Mouse (Mus musculus): ENCODE results near the gene Tcp11. TPM values are rescaled to one million over a fixed set of nuclear protein-coding genes. Genes with fewer than 3 reads are reported as not detected.

The Tcp11 gene
- polyA plus RNA-seq, 1 experiment = 2.8 TPM

DNA sequence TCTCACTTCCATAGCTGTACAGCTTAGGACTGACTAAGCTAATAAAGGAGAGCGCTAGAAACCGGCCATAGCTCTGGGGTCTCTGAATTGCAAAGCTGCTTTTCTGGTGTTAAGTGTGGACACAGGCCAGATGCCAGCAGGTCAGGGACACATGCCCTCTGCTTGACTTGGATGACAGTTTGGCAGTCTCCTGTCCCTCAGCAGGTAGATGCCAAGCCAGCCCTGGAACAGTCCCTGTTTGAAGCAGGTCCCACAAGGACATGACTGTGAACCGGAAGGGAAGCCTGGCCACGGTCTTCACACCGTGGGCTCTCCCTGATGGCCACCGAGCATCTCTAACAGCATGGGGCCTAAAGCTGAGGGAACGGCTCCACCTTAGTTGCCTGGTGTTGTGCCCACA lies 17.7 kb downstream of the Tcp11 start:
- DNase-seq (ENCODE audit: low read depth) = no peak
- no peak for TF ChIP-seq POLR2A (IDR thresholded peaks at IDR 0.05; ENCODE audit: borderline replicate concordance, extremely low read depth, insufficient read depth, insufficient read length, poor library complexity, severe bottlenecking)
- no peak for TF ChIP-seq CTCF (IDR thresholded peaks at IDR 0.05; ENCODE audit: borderline replicate concordance, extremely low read depth, insufficient read depth, insufficient read length)

DNA sequence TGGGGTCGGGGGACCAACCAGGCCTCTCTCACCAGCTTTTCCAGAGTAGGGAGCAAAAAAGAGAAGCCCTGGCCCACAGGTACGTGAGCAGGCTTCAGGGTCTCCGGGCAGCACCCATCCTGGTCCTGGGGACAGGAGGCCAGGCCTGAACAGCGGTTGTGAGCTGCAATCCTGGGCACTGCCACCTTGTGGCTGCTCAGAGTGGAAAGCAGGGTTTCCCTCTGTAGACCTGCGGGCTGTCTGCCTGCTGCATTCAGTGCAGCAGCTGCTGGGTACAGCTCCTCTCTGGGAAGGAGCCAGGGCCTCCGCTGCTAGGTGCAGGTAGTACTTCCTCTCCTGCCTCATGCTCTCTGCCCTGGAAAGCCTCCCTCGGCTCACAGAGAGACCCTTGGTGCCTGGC lies 19.0 kb downstream of the Tcp11 start:
- TF ChIP-seq POLR2A (IDR thresholded peaks at IDR 0.05; ENCODE audit: borderline replicate concordance, extremely low read depth, insufficient read depth, insufficient read length, poor library complexity, severe bottlenecking) = no peak
- TF ChIP-seq CTCF (IDR thresholded peaks at IDR 0.05; ENCODE audit: borderline replicate concordance, extremely low read depth, insufficient read depth, insufficient read length) = peak; percentile 76
- DNase-seq (ENCODE audit: low read depth) = peak; percentile 64

DNA sequence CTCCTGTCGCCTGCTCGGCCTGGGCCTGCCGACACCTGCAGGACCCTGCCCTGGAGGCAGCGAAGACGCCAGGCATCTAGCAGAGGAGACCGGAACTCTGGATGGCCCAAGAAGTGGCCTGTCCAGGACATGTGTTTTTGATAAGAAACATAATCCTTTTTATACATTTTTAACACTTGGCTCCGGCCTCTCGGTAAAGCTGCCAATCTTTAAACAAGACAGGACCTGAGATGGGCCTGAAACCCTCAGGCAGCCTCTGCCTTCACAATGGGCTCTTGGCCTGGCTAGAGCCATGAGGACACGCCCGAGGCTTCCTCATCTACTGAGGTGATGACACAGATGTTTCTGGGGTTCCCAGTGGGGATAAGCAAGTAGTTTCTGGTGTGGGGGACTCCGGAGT lies 19.8 kb downstream of the Tcp11 start:
- DNase-seq (ENCODE audit: low read depth) = no peak
- TF ChIP-seq POLR2A (IDR thresholded peaks at IDR 0.05; ENCODE audit: borderline replicate concordance, extremely low read depth, insufficient read depth, insufficient read length, poor library complexity, severe bottlenecking) (no peak), CTCF (IDR thresholded peaks at IDR 0.05; ENCODE audit: borderline replicate concordance, extremely low read depth, insufficient read depth, insufficient read length) (no peak)

DNA sequence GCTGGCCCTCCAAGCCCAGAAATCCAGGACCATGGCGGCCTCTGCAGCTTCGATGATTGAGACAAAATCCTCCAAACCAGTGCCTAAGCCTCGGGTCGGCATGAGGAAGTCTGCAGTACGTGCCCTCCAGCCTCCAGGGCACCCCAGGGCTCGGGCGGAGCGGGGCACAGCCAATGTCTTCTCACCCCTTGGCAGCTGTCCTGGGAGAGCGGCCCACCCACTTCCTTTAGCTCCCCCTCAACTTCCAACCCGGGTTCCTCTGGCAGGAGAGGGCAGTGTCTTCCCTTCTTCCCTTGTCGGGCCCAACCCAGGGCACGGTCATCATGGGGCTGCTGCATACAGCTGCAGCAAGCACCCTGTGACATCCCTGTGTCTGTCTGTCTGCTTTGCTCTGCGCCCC lies 22.1 kb downstream of the Tcp11 start:
- no peak for DNase-seq (ENCODE audit: low read depth)
- TF ChIP-seq POLR2A (IDR thresholded peaks at IDR 0.05; ENCODE audit: borderline replicate concordance, extremely low read depth, insufficient read depth, insufficient read length, poor library complexity, severe bottlenecking) (no peak), CTCF (IDR thresholded peaks at IDR 0.05; ENCODE audit: borderline replicate concordance, extremely low read depth, insufficient read depth, insufficient read length) (no peak)

DNA sequence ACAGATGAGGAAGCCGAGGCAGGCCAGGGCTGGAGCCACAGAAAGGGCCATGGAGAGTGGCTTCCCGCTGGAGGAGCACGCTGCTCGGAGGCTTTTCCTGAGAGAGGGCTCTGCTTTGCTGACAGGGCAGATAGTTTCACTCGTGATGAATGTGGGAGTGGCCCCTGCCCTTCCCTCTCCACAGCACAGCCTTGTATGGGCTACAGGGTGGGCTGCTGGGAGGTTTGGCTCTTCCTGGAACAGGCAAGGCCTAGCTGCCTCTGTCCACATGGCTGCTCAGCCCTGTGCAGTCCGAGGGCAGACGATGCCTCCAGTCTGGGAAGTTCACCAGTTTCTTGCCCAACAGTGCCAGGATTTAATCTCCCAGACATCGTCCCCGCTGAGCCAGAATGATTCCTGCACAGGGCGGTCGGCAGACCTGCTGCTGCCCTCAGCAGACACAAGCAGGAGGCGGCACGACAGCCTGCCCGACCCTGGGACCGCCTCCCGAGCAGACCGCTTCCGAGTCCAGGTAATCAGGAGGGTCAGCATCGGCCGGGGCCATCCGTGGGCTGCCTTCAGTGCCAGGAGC lies 28.1 kb downstream of the Tcp11 start:
- DNase-seq (ENCODE audit: low read depth) = no peak
- TF ChIP-seq POLR2A (IDR thresholded peaks at IDR 0.05; ENCODE audit: borderline replicate concordance, extremely low read depth, insufficient read depth, insufficient read length, poor library complexity, severe bottlenecking) = no peak
- TF ChIP-seq CTCF (IDR thresholded peaks at IDR 0.05; ENCODE audit: borderline replicate concordance, extremely low read depth, insufficient read depth, insufficient read length) = no peak

DNA sequence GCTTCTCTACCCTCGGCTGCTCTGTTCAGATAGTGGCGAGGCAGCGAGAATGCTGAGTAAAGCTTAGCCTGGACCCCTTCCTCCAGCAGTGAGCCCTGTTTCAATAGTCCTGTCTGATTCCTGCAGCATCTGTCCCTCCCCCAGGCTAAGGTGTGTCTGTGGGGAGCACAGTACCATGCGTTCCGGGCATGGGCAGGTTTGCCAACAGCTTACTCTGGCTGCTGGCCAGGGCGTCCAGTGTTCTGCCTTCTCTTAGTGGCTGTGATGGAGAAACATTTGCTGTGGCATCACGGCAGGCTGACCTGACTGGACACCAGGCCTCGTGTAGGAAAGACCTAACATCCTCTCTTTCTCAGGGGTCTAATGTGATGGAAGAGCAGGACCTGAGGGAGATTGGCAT lies 30.2 kb downstream of the Tcp11 start:
- TF ChIP-seq POLR2A (IDR thresholded peaks at IDR 0.05; ENCODE audit: borderline replicate concordance, extremely low read depth, insufficient read depth, insufficient read length, poor library complexity, severe bottlenecking) (no peak), CTCF (IDR thresholded peaks at IDR 0.05; ENCODE audit: borderline replicate concordance, extremely low read depth, insufficient read depth, insufficient read length) (no peak)
- DNase-seq (ENCODE audit: low read depth) = no peak

DNA sequence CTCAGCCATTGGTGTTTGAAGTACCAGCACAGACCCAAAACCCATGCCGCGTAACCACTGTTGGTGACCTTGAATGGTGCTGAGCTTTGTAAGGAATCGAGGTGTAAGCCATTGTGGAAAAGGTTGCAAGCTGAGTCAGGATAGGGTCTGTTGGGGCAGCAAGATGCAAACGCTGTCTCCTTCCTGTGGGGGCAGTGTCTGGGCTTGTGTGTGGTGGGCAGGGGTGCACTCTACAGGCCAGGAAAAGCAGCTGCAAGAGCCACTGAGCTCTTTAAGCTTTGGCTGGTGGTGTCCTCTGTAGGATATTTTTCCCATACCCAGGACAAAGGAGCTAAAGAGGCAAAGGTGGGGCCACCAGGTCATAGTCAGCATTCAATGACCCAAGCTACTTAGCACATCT lies 32.0 kb downstream of the Tcp11 start:
- no peak for TF ChIP-seq POLR2A (IDR thresholded peaks at IDR 0.05; ENCODE audit: borderline replicate concordance, extremely low read depth, insufficient read depth, insufficient read length, poor library complexity, severe bottlenecking)
- TF ChIP-seq CTCF (IDR thresholded peaks at IDR 0.05; ENCODE audit: borderline replicate concordance, extremely low read depth, insufficient read depth, insufficient read length) = peak; percentile 94
- peak; percentile 83 for DNase-seq (ENCODE audit: low read depth)

DNA sequence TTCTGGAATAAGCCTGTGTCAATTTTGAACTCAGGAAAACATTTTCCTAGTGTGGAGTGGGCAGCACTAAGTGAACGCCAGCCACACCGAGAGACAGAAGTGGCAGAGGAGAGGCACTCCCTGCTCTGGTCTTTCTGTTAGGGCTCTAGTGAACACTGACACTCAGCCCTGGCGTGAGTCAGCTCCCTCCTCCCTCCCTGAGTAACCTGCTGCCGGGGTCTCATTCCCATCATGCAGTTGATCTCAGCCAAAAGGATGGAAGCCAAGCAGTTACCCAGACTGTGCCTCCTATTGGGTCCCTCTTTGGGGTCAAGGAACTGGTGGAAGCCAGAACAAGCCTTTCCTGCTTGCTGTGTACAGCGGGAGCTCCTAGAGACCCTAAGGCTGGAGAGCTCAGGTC lies 32.9 kb downstream of the Tcp11 start:
- TF ChIP-seq CTCF (IDR thresholded peaks at IDR 0.05; ENCODE audit: borderline replicate concordance, extremely low read depth, insufficient read depth, insufficient read length) (no peak), POLR2A (IDR thresholded peaks at IDR 0.05; ENCODE audit: borderline replicate concordance, extremely low read depth, insufficient read depth, insufficient read length, poor library complexity, severe bottlenecking) (no peak)
- DNase-seq (ENCODE audit: low read depth) = no peak

DNA sequence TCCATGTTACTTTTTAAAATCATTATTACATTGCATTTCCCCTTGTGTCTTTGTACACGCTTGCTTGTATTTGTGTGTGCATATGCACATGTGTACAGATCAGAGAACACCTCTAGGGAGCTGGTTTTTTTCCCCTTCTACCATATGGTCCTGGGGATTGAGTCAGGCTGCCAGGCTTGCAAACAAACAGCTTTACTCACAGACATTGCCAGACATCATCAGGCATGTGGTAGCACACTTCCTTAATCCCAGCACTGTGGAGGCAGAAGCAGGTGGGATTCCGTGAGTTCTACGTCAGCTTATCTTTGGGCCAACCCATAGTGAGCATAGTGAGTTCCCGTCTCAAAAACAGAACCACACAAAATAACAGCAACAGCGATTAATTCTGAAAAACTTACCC lies 33.4 kb downstream of the Tcp11 start:
- TF ChIP-seq CTCF (IDR thresholded peaks at IDR 0.05; ENCODE audit: borderline replicate concordance, extremely low read depth, insufficient read depth, insufficient read length) (no peak), POLR2A (IDR thresholded peaks at IDR 0.05; ENCODE audit: borderline replicate concordance, extremely low read depth, insufficient read depth, insufficient read length, poor library complexity, severe bottlenecking) (no peak)
- peak; percentile 54 for DNase-seq (ENCODE audit: low read depth)

DNA sequence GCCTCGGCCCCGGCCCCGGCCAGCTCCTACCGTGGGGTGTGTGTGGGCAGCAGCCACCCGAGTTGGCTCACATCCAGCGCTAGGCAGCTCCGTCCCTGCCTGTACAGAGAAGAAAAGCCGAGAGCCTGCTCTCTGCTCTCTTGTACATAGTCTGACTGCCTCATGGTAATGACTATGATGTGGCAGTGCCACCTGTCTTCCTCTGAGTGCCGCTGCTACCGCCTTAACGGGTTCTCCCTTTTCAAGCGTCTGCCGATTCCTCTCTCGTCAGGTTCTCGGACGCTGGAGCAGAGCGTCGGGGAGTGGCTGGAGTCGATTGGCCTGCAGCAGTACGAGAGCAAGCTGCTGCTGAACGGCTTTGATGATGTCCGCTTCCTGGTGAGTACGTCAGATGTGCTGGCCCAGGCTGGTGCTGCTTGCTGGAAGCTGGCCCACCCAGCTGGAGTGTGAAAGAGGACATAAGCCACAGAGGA lies 38.1 kb downstream of the Tcp11 start:
- TF ChIP-seq CTCF (IDR thresholded peaks at IDR 0.05; ENCODE audit: borderline replicate concordance, extremely low read depth, insufficient read depth, insufficient read length) = peak; percentile 55; the same call in 1 of the 2 replicates
- TF ChIP-seq POLR2A (IDR thresholded peaks at IDR 0.05; ENCODE audit: borderline replicate concordance, extremely low read depth, insufficient read depth, insufficient read length, poor library complexity, severe bottlenecking) = no peak

DNA sequence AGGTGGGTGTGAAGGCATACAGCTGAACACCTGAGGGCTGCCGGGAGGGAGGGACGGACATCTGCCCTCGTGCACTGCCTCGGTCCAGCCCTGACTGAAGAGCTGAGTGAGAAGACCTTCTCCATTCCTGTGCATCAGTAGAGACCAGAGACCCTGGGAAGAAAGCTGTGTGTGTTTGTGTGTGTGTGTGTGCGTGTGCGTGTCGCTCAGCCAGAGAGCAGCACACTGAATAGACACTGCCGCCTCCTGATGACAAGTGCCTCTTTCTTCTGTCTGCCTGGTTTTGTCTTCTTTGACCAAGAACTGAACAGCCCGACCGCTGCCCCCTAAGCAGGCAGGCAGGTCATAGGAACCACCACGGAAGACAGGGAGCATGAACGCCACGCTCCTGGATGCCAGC lies 39.1 kb downstream of the Tcp11 start:
- DNase-seq (ENCODE audit: low read depth) = peak; percentile 64
- TF ChIP-seq POLR2A (IDR thresholded peaks at IDR 0.05; ENCODE audit: borderline replicate concordance, extremely low read depth, insufficient read depth, insufficient read length, poor library complexity, severe bottlenecking) (no peak), CTCF (IDR thresholded peaks at IDR 0.05; ENCODE audit: borderline replicate concordance, extremely low read depth, insufficient read depth, insufficient read length) (no peak)

More for the DNA sequence above, 38.1 kb downstream of the Tcp11 start:
- DNase-seq (ENCODE audit: low read depth) = peak; percentile 89

DNA sequence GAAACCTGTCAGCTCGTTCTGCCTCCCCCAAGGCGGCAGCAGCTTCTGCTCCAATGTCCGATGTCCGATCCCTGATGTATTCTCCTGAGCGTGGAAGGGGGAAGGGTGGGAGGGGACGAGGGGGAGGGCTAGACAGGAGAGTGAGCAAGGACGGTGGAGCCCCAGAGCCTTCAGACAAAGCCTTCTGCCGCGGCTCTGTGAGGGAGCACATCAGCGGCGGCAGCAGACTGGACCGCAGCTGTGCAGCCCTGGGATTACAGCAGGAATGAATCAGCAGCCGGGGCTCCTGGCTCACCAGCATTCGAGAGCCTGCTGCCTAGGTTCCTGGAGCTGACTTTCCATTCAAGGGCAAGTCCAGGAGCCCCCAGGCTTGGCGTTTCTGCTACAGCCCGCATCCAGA lies 39.8 kb downstream of the Tcp11 start:
- TF ChIP-seq CTCF (IDR thresholded peaks at IDR 0.05; ENCODE audit: borderline replicate concordance, extremely low read depth, insufficient read depth, insufficient read length) = no peak
- TF ChIP-seq POLR2A (IDR thresholded peaks at IDR 0.05; ENCODE audit: borderline replicate concordance, extremely low read depth, insufficient read depth, insufficient read length, poor library complexity, severe bottlenecking) = peak; percentile 39; the same call in 1 of the 2 replicates
- peak; percentile 88 for DNase-seq (ENCODE audit: low read depth)

Data from brain, embryonic 14.5 days (tissue).